Mouse (Mus musculus): Measurements from ENCODE around the gene Hsf2bp. TPM values are rescaled to one million over a fixed set of nuclear protein-coding genes. Genes with fewer than 3 reads are reported as not detected.
A peak's percentile ranks its signal among the peaks of the same experiment; 100 is the strongest.

Gene Hsf2bp
- polyA plus RNA-seq, 1 experiment from 2014 or later: 0.63 TPM

GRCm38 (mm10) chr17:32053677-32054076, 17.5 kb upstream of the Hsf2bp start:
- WGBS: 90% methylated on average over 5 of the region's 5 CpGs
- Histone ChIP-seq H3K27me3 (replicated peaks) (no peaks in the 10 kb centered on the region), H3K9ac (no peak overlapping the region), H3K4me3 (no peak overlapping the region), H3K36me3 (replicated peaks) (peaks cover 47% of the 10 kb centered on the region), H3K4me2 (no peak overlapping the region), H3K9me3 (no peaks in the 10 kb centered on the region), H3K27ac (no peak overlapping the region), H3K4me1 (no peaks in the 10 kb centered on the region)
- ATAC-seq (replicated peaks): no peak

GRCm38 (mm10) chr17:32052237-32053080, 16.3 kb upstream of the Hsf2bp start:
- no peaks in the 10 kb centered on the region for H3K27me3 ChIP-seq (replicated peaks)
- ATAC-seq (replicated peaks): no peak
- H3K4me2 ChIP-seq: no peak overlapping the region
- H3K4me3 ChIP-seq: no peak overlapping the region
- peaks cover 48% of the 10 kb centered on the region for H3K36me3 ChIP-seq (replicated peaks)
- WGBS: 74% methylated on average over 5 of the region's 5 CpGs
- no peak overlapping the region for H3K9ac ChIP-seq
- H3K9me3 ChIP-seq: no peaks in the 10 kb centered on the region
- H3K27ac ChIP-seq: no peak overlapping the region
- H3K4me1 ChIP-seq: no peaks in the 10 kb centered on the region

- WGBS: 93% methylated on average over 6 of the region's 6 CpGs
- no peak overlapping the region for H3K27ac ChIP-seq
- ATAC-seq (replicated peaks): no peak
- H3K9ac ChIP-seq: no peak overlapping the region
- H3K4me3 ChIP-seq: no peak overlapping the region
- H3K4me2 ChIP-seq: no peak overlapping the region
- H3K9me3 ChIP-seq: no peaks in the 10 kb centered on the region
- no peaks in the 10 kb centered on the region for H3K27me3 ChIP-seq (replicated peaks)
- H3K4me1 ChIP-seq: no peaks in the 10 kb centered on the region
- H3K36me3 ChIP-seq (replicated peaks): peaks cover 41% of the 10 kb centered on the region
These were observed 14.5 kb upstream of the Hsf2bp start for GRCm38 (mm10) chr17:32050609-32051008.

GRCm38 (mm10) chr17:32049914-32050313, 13.8 kb upstream of the Hsf2bp start:
- Histone ChIP-seq H3K4me1 (no peaks in the 10 kb centered on the region), H3K4me3 (no peak overlapping the region), H3K36me3 (replicated peaks) (peaks cover 38% of the 10 kb centered on the region), H3K27me3 (replicated peaks) (no peaks in the 10 kb centered on the region), H3K9ac (no peak overlapping the region), H3K4me2 (no peak overlapping the region), H3K27ac (no peak overlapping the region), H3K9me3 (no peaks in the 10 kb centered on the region)
- WGBS: 86% methylated on average over 4 of the region's 4 CpGs
- no peak for ATAC-seq (replicated peaks)

GRCm38 (mm10) chr17:32048351-32048750, 12.2 kb upstream of the Hsf2bp start:
- ATAC-seq (replicated peaks): no peak
- Histone ChIP-seq H3K27me3 (replicated peaks) (no peaks in the 10 kb centered on the region), H3K4me3 (no peak overlapping the region), H3K27ac (no peak overlapping the region), H3K9ac (no peak overlapping the region), H3K4me1 (no peaks in the 10 kb centered on the region), H3K9me3 (no peaks in the 10 kb centered on the region), H3K4me2 (no peak overlapping the region), H3K36me3 (replicated peaks) (peaks cover 30% of the 10 kb centered on the region)
- 94% methylated on average over 5 of the region's 5 CpGs for WGBS

GRCm38 (mm10) chr17:32046541-32046940, 10.4 kb upstream of the Hsf2bp start:
- Histone ChIP-seq H3K9me3 (no peaks in the 10 kb centered on the region), H3K4me2 (no peak overlapping the region), H3K4me1 (no peaks in the 10 kb centered on the region), H3K4me3 (no peak overlapping the region), H3K9ac (no peak overlapping the region), H3K27ac (no peak overlapping the region), H3K36me3 (replicated peaks) (peaks cover 26% of the 10 kb centered on the region; the same call in 1 of the 2 replicates), H3K27me3 (replicated peaks) (no peaks in the 10 kb centered on the region)
- ATAC-seq (replicated peaks): no peak
- WGBS: 92% methylated on average over 5 of the region's 5 CpGs

- no peaks in the 10 kb centered on the region for H3K27me3 ChIP-seq (replicated peaks)
- no peaks in the 10 kb centered on the region for H3K9me3 ChIP-seq
- ATAC-seq (replicated peaks): no peak
- H3K4me3 ChIP-seq: no peak overlapping the region
- peaks cover 23% of the 10 kb centered on the region for H3K4me1 ChIP-seq
- no peaks in the 10 kb centered on the region for H3K36me3 ChIP-seq (replicated peaks)
- 88% methylated on average over 10 of the region's 10 CpGs for WGBS
- H3K27ac ChIP-seq: no peak overlapping the region
- no peak overlapping the region for H3K4me2 ChIP-seq
- no peak overlapping the region for H3K9ac ChIP-seq
These were observed 4.1 kb upstream of the Hsf2bp start for GRCm38 (mm10) chr17:32040263-32040662.

- H3K36me3 ChIP-seq (replicated peaks): no peaks in the 10 kb centered on the region
- peak overlapping the region; percentile 96 for H3K4me2 ChIP-seq
- peak; percentile 81 for ATAC-seq (replicated peaks)
- no peaks in the 10 kb centered on the region for H3K9me3 ChIP-seq
- H3K27me3 ChIP-seq (replicated peaks): no peaks in the 10 kb centered on the region
- peak overlapping the region; percentile 84 for H3K27ac ChIP-seq
- peak overlapping the region; percentile 87 for H3K4me3 ChIP-seq
- peaks cover 24% of the 10 kb centered on the region for H3K4me1 ChIP-seq
- peak overlapping the region; percentile 83 for H3K9ac ChIP-seq
- under 1% methylated on average over 46 of the region's 46 CpGs for WGBS
These were observed 625 bp upstream of the Hsf2bp start for GRCm38 (mm10) chr17:32036509-32037438.

GRCm38 (mm10) chr17:32034322-32034721, 1.8 kb downstream of the Hsf2bp start:
- H3K4me1 ChIP-seq: peaks cover 24% of the 10 kb centered on the region
- no peak overlapping the region for H3K9ac ChIP-seq
- 89% methylated on average over 23 of the region's 23 CpGs for WGBS
- H3K36me3 ChIP-seq (replicated peaks): no peaks in the 10 kb centered on the region
- H3K27me3 ChIP-seq (replicated peaks): no peaks in the 10 kb centered on the region
- ATAC-seq (replicated peaks): no peak
- H3K9me3 ChIP-seq: no peaks in the 10 kb centered on the region
- no peak overlapping the region for H3K27ac ChIP-seq
- H3K4me3 ChIP-seq: no peak overlapping the region
- H3K4me2 ChIP-seq: no peak overlapping the region

- Histone ChIP-seq H3K27ac (no peak overlapping the region), H3K4me1 (peaks cover 10% of the 10 kb centered on the region), H3K4me2 (no peak overlapping the region), H3K9me3 (no peaks in the 10 kb centered on the region), H3K9ac (no peak overlapping the region), H3K36me3 (replicated peaks) (no peaks in the 10 kb centered on the region), H3K4me3 (no peak overlapping the region), H3K27me3 (replicated peaks) (no peaks in the 10 kb centered on the region)
- ATAC-seq (replicated peaks): no peak
- WGBS: 45% methylated on average over 7 of the region's 7 CpGs
These were observed 4.5 kb downstream of the Hsf2bp start for GRCm38 (mm10) chr17:32031684-32032083.

GRCm38 (mm10) chr17:32028301-32028700, 7.8 kb downstream of the Hsf2bp start:
- Histone ChIP-seq H3K27me3 (replicated peaks) (no peaks in the 10 kb centered on the region), H3K4me3 (no peak overlapping the region), H3K4me2 (no peak overlapping the region), H3K4me1 (peaks cover 2% of the 10 kb centered on the region; the same call in 1 of the 2 replicates), H3K9ac (no peak overlapping the region), H3K36me3 (replicated peaks) (no peaks in the 10 kb centered on the region), H3K9me3 (no peaks in the 10 kb centered on the region), H3K27ac (no peak overlapping the region)
- WGBS: 87% methylated on average over 3 of the region's 3 CpGs
- ATAC-seq (replicated peaks): no peak

- H3K4me1 ChIP-seq: peaks cover 2% of the 10 kb centered on the region; the same call in 1 of the 2 replicates
These were observed 8.5 kb downstream of the Hsf2bp start for GRCm38 (mm10) chr17:32027666-32028065.

More at GRCm38 (mm10) chr17:32027666-32028065, 8.5 kb downstream of the Hsf2bp start:
- Histone ChIP-seq H3K4me3 (no peak overlapping the region), H3K36me3 (replicated peaks) (no peaks in the 10 kb centered on the region), H3K27ac (no peak overlapping the region), H3K27me3 (replicated peaks) (no peaks in the 10 kb centered on the region), H3K9me3 (no peaks in the 10 kb centered on the region), H3K4me2 (no peak overlapping the region), H3K9ac (no peak overlapping the region)
- no peak for ATAC-seq (replicated peaks)
- WGBS: 29% methylated on average over 3 of the region's 3 CpGs
